Mouse (Mus musculus) intestine, embryonic 14.5 days (tissue): ENCODE data around the gene Gpr3. TPM values are rescaled to one million over a fixed set of nuclear protein-coding genes. Genes with fewer than 3 reads are reported as not detected.

Experiments
- ATAC-seq: fragments of 200-750 bp; cut with Nextera tagmentation; replicated peaks from 2 replicates; pipeline ENCODE4 v1.8.0; 2017; ENCODE audit warnings: low read depth, moderate number of reproducible peaks, moderate TSS enrichment, moderate library complexity; ENCODE audit not compliant: low FRiP score, low TSS enrichment
- DNase-seq: peaks from one replicate; pipeline ENCODE4 v3.0.0-alpha.2; 2018; ENCODE audit warnings: low spot score
- H3K27ac ChIP-seq: fragments of 300-500 bp; sonication (generic); 2 replicates; pipeline ENCODE4 v1.5.1; 2014; ENCODE audit warnings: low read depth, mild to moderate bottlenecking, control low read depth
- H3K27me3 ChIP-seq: fragments of 300-500 bp; sonication (generic); replicated peaks from 2 replicates; pipeline ENCODE4 v1.6.1; 2014; ENCODE audit warnings: low read length, control low read depth; ENCODE audit not compliant: control insufficient read depth, insufficient read depth
- H3K36me3 ChIP-seq: fragments of 300-500 bp; sonication (generic); 2 replicates; pipeline ENCODE4 v1.6.1; 2014; ENCODE audit warnings: low read length, control low read depth; ENCODE audit not compliant: control insufficient read depth, insufficient read depth
- H3K4me1 ChIP-seq: fragments of 300-500 bp; sonication (generic); replicated peaks from 2 replicates; pipeline ENCODE4 v1.6.1; 2014; ENCODE audit warnings: low read length, control low read depth, mixed read lengths; ENCODE audit not compliant: control insufficient read depth, insufficient read depth
- H3K4me2 ChIP-seq: fragments of 300-500 bp; sonication (generic); 2 replicates; pipeline ENCODE4 v1.6.1; 2014; ENCODE audit warnings: low read length
- H3K4me3 ChIP-seq: fragments of 300-500 bp; sonication (generic); 2 replicates; pipeline ENCODE4 v1.5.1; 2014; ENCODE audit warnings: low read depth, low read length, control low read depth, mixed read lengths
- H3K9ac ChIP-seq: fragments of 300-500 bp; sonication (generic); 2 replicates; pipeline ENCODE4 v1.6.1; 2014; ENCODE audit warnings: mild to moderate bottlenecking, low read length
- H3K9me3 ChIP-seq: fragments of 300-500 bp; sonication (generic); 2 replicates; pipeline ENCODE4 v1.6.1; 2016; ENCODE audit warnings: low read length, control low read depth; ENCODE audit not compliant: control insufficient read depth
- WGBS: fragments of 180-500 bp; shearing (Covaris S2); extraction: QIAGEN DNeasy Blood & Tissue Kit; methylation state at CpG from one replicate; pipeline ENCODE4 v1.1.7; 2014; 5-methylcytosine and 5-hydroxymethylcytosine counted together
- polyA plus RNA-seq: library from polyadenylated mRNA; unstranded; fragments of >200 nt; fragmentation: Nextera tagmentation; extraction: Ambion mirVana; gene quantifications from 2 replicates; pipeline ENCODE4 v1.2.1, GENCODE M21; 2014

Gpr3 gene
- polyA plus RNA-seq, 1 experiment from 2014 or later, result not detected

DNA sequence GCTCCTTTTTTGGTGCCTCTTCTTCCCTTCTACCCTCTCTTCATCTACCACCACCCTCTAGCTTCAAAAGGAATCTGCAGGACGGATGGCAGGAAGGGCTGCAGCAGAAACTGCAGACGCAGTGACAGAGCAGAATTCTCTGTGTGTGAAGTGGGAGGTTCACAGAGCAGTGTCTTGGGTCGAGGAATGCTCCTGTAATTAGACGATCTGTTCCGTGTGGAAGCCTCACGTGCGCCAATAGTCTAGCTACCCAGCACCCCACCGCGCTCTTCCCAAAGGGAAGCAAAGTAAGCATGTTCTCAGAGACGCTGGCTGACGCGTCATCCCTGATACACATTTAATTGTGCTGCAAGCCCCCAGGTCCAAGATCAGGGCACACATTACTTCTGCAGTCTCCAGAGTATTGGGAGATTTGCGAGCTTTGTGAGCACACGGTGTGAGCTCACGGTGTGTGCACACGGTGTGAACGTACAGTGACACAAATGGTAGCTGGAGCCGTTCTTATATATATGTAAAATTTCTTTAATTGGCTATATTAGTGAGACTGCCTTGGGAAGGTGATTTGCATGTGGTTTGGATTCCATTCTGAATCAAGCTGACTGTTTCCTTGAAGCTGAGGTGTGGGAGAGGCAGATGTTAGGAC, 35.5 kb downstream of the Gpr3 start:
- DNase-seq (no peak), ATAC-seq (no peak)
- Histone ChIP-seq H3K36me3 (peaks cover 45% of the 10 kb centered on the region), H3K27ac (peak overlapping the region; percentile 57; the same call in 1 of the 2 replicates), H3K9me3 (no peaks in the 10 kb centered on the region), H3K4me1 (peaks cover 37% of the 10 kb centered on the region), H3K4me3 (no peak overlapping the region), H3K4me2 (no peak overlapping the region), H3K9ac (no peak overlapping the region), H3K27me3 (no peaks in the 10 kb centered on the region)
- WGBS, result 73% methylated on average over 18 of the region's 18 CpGs

DNA sequence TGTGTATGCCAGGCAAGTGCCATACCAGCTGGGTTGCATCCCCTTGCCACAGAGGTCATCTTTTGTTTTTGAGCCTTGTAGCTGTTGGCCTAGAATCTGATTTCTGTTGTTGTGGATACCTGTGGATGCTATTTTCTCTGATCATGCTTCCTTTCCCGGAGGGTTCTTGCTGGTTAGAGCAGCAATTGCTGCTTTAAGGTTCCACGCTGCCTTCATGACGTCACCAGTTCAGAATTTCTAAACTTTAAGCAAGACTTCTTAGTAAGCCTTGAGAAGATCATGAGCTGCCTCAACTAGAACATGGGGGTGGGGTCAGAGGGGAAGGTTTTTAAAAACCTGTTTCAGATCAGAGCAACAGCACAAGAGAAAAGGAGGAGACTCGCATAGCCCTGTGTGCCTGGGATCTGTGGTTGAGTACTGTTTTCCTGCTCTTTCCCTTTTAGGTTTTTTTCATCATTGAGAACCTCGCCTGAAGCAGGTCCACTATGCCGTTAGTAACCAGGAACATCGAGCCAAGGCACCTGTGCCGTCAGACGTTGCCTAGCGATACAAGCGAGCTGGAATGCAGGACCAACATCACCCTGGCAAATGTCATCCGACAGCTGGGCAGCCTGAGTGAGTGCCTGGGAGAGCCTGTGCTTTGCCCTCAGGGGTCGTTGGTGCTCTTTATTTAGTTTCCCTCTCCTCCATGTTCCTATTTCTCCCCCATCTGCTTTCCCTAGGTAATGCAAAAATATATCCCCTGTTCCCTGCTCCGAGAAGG, 36.2 kb downstream of the Gpr3 start:
- Histone ChIP-seq H3K9me3 (no peaks in the 10 kb centered on the region), H3K4me3 (no peak overlapping the region), H3K27ac (peak overlapping the region; percentile 57), H3K4me1 (peaks cover 40% of the 10 kb centered on the region), H3K36me3 (peaks cover 39% of the 10 kb centered on the region), H3K4me2 (no peak overlapping the region), H3K27me3 (no peaks in the 10 kb centered on the region), H3K9ac (no peak overlapping the region)
- DNase-seq (no peak), ATAC-seq (no peak)
- 31% methylated on average over 14 of the region's 14 CpGs for WGBS

DNA sequence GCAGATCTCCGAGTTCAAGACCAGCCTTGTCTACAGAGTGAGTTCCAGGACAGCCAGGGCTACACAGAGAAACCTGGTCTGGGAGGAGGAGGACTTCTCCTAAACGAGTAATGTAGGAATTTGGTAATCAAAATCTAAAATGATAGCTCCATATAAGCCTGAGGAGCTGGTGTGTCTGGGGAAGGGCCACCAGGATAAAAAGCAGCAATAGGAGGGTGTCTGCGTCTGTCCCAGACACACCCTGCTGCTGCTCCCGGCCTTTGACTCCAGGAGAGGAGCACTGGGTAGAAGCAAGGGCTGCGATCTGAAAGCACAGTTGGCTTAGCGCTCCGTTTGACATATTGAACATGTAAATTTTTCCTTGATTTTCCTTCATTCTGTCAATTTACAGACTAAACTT, 37.1 kb downstream of the Gpr3 start:
- H3K36me3 ChIP-seq, result peaks cover 30% of the 10 kb centered on the region
- no peaks in the 10 kb centered on the region for H3K9me3 ChIP-seq
- WGBS, result 59% methylated on average over 7 of the region's 7 CpGs
- no peaks in the 10 kb centered on the region for H3K27me3 ChIP-seq
- H3K4me1 ChIP-seq, result peaks cover 45% of the 10 kb centered on the region
- peak overlapping the region; percentile 57; the same call in 1 of the 2 replicates for H3K27ac ChIP-seq
- DNase-seq (no peak), ATAC-seq (no peak)
- no peak overlapping the region for H3K9ac ChIP-seq
- no peak overlapping the region for H3K4me2 ChIP-seq
- no peak overlapping the region for H3K4me3 ChIP-seq

DNA sequence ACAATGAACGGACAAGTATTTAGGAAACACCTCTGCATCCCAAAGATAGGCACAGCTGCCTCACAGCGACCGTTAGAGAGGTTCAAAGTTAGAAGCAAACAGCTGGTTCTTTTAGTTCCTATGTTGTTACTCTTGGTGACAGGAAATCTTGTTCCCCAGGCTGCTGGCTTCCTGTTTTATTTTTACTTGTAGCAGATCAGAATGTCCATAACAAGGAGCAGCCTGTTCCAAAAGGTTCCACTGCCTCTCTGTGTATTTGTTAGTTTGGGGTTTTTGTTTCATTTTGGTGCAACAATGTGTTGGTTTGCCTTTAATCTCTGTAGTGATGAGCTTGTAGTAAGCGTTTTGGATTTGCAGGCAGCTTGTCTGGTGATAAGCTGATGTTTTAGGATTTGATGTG, 38.0 kb downstream of the Gpr3 start:
- no peak for ATAC-seq
- 0 out of 2 replicates have a peak overlapping the region, but pooled peaks have one; percentile 6 for H3K4me3 ChIP-seq

DNA sequence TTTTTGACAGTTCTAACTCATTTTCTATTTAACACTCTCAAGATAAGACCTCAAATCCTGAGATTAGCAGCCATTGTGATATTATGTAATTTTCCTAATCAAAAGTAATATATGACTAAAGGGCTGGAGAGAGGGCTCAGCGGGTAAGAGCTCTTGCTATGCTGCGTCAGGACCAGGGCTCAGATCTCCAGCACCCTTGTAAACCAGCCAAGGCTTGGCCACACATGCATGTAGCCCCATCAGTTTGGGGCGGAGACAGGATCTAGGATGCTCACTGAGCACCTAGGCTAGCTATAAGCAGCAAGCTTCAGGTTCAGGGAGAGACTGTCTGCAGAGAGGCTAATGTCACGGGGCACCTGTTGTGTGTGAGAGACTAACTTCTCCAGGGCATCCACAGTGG, 39.9 kb downstream of the Gpr3 start:
- ATAC-seq (no peak), DNase-seq (no peak)
- no peak overlapping the region for H3K4me3 ChIP-seq
- H3K27ac ChIP-seq, result no peak overlapping the region
- H3K4me2 ChIP-seq, result no peak overlapping the region
- peaks cover 6% of the 10 kb centered on the region for H3K36me3 ChIP-seq
- no peak overlapping the region for H3K9ac ChIP-seq
- no peaks in the 10 kb centered on the region for H3K27me3 ChIP-seq
- H3K4me1 ChIP-seq, result peaks cover 57% of the 10 kb centered on the region
- 90% methylated on average over 4 of the region's 4 CpGs for WGBS
- H3K9me3 ChIP-seq, result no peaks in the 10 kb centered on the region

More for the DNA sequence above, 38.0 kb downstream of the Gpr3 start:
- peak overlapping the region; percentile 81 for H3K27ac ChIP-seq
- no peak for DNase-seq
- no peak overlapping the region for H3K9ac ChIP-seq
- peaks cover 53% of the 10 kb centered on the region for H3K4me1 ChIP-seq
- H3K4me2 ChIP-seq, result peak overlapping the region; percentile 37
- no peaks in the 10 kb centered on the region for H3K9me3 ChIP-seq
- no peaks in the 10 kb centered on the region for H3K27me3 ChIP-seq
- peaks cover 25% of the 10 kb centered on the region for H3K36me3 ChIP-seq
- WGBS, result 37% methylated on average over 4 of the region's 4 CpGs

DNA sequence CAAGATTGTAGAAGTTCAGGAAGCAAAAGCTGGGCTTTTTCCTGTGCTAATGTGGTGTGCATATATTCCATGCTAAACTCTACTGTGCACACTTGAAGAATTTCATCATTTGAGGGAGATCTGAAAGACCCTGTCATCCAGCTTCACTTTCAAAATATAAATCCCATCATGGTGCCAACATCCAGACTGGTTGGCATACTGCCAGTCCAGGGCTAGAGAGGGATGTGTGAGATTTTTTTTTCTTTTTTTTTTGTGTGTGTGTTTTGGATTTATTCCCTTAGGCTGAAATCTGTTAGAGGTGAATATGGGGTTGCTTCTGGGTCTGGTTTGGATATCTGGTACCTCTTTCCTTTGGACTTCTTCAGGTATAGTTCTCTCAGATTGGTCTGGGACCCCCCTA, 41.7 kb downstream of the Gpr3 start:
- Histone ChIP-seq H3K27me3 (no peaks in the 10 kb centered on the region), H3K9me3 (no peaks in the 10 kb centered on the region), H3K4me3 (no peak overlapping the region), H3K4me2 (no peak overlapping the region), H3K36me3 (peaks cover 12% of the 10 kb centered on the region), H3K27ac (no peak overlapping the region), H3K9ac (no peak overlapping the region), H3K4me1 (peaks cover 42% of the 10 kb centered on the region)
- no peak for ATAC-seq
- DNase-seq, result no peak

DNA sequence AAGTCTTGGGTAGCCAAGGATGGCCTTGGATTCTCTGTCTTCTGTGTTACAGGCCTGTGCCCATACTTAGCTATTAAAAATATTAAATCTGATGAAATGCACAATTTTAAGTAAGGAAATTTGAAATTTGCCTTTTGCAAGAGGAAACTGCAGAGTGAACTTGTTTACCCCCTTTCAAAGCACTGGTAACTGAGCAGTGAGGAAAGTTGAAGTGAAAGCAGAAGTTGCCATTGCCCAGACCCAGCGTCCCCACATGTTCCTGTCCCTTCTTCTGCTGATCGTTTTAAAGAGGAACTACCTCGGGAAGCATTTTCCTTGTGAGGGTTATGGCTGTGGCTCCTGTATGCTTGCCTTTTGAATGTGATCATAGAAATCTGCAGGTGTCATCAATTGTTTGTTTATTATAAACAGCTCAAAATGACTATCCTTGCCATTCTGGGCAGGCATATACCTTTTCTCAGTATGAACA, 42.2 kb downstream of the Gpr3 start:
- Histone ChIP-seq H3K9ac (no peak overlapping the region), H3K27me3 (no peaks in the 10 kb centered on the region), H3K36me3 (peaks cover 15% of the 10 kb centered on the region), H3K9me3 (no peaks in the 10 kb centered on the region), H3K27ac (peak overlapping the region; percentile 36; the same call in 1 of the 2 replicates), H3K4me2 (no peak overlapping the region), H3K4me1 (peaks cover 37% of the 10 kb centered on the region), H3K4me3 (no peak overlapping the region)
- no peak for DNase-seq
- 73% methylated on average over 3 of the region's 3 CpGs for WGBS
- ATAC-seq, result no peak

DNA sequence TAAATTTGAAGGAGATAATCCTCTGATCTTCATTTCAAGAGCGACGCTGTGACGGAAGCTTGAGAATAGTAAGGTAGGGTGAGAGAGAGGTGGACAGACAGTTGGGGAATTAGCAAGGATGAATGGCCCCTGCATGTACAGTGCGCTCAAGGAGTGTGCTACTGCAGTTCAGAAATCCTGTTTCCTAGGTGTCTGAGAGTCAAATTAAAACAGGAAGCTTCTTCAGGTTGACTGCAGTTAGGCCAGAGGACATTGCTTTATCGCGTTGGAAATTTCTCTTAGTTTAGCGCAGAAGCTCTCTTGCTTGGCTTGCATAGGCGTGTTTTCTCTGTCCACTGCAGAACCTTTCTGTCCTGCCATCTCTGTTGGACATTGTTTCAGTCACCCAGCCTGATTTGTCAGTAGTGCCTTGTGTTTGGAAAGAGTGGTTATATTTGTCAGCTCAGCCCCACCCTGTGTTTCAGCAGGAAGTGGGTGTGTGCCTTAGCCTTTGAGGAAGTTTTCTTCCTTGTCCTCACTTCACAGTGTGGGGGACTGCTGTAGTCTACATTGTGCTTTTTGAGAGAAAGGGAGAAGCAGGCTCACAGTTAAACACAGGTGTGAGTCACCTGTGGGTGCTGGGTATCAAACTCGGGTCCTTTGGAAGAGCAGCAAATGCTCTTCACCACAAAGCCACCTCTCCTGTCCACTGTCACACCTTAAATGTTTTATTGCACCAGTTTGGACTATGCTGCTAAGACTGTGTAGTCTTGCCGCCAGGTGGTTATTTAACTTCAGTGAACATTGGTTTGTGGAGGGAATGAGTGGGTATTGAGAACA, 42.9 kb downstream of the Gpr3 start:
- DNase-seq (peak; percentile 60), ATAC-seq (peak; percentile 80; the same call in 1 of the 2 replicates)
- Histone ChIP-seq H3K9me3 (no peaks in the 10 kb centered on the region), H3K4me2 (no peak overlapping the region), H3K4me1 (peaks cover 32% of the 10 kb centered on the region), H3K36me3 (peaks cover 21% of the 10 kb centered on the region), H3K4me3 (no peak overlapping the region), H3K27me3 (no peaks in the 10 kb centered on the region), H3K9ac (no peak overlapping the region), H3K27ac (peak overlapping the region; percentile 36)
- 71% methylated on average over 10 of the region's 10 CpGs for WGBS
